Mouse (Mus musculus) CH12.LX (cell line): ENCODE measurements around the gene Cdc37l1.

Source experiments
- CHD2 ChIP-seq: IDR thresholded peaks from 2 replicates; pipeline ENCODE4 v1.6.1; 2011; ENCODE audit warnings: low read length, improper control_type of control experiment
- CTCF ChIP-seq, 2 experiments: IDR thresholded peaks in 1 of 2; conservative IDR thresholded peaks in 1 of 2; 2 replicates each; pipeline ENCODE4 v1.5.1; 2011 to 2012; ENCODE audit warnings: low read depth in 2 of 2, low read length in 2 of 2, improper control_type of control experiment in 1 of 2, inconsistent platforms in 1 of 2, mild to moderate bottlenecking in 1 of 2, moderate library complexity in 1 of 2
- ELF1 ChIP-seq: IDR thresholded peaks from 2 replicates; pipeline ENCODE4 v1.6.1; 2014; ENCODE audit warnings: low read depth, mild to moderate bottlenecking, inconsistent platforms, low read length, improper control_type of control experiment
- EP300 ChIP-seq: IDR thresholded peaks from 2 replicates; pipeline ENCODE4 v1.6.1; 2011; ENCODE audit warnings: low read length, improper control_type of control experiment
- GABPA ChIP-seq: IDR thresholded peaks from 2 replicates; pipeline ENCODE4 v1.6.1; 2012; ENCODE audit warnings: low read depth, low read length, improper control_type of control experiment, inconsistent platforms; ENCODE audit not compliant: insufficient replicate concordance
- HCFC1 ChIP-seq: IDR thresholded peaks from 2 replicates; pipeline ENCODE4 v1.6.1; 2012; ENCODE audit warnings: low read depth, mild to moderate bottlenecking, inconsistent platforms, low read length, improper control_type of control experiment
- KAT2A ChIP-seq: IDR thresholded peaks from 2 replicates; pipeline ENCODE4 v1.6.1; 2012; ENCODE audit warnings: low read length, improper control_type of control experiment, inconsistent platforms; ENCODE audit not compliant: insufficient replicate concordance
- MAX ChIP-seq: IDR thresholded peaks from 2 replicates; pipeline ENCODE4 v1.6.1; 2011; ENCODE audit warnings: low read length, improper control_type of control experiment
- POLR2A ChIP-seq: IDR thresholded peaks from 2 replicates; pipeline ENCODE4 v1.6.1; 2011; ENCODE audit warnings: low read depth, mild to moderate bottlenecking, improper control_type of control experiment, low read length
- SMC3 ChIP-seq: IDR thresholded peaks from 2 replicates; pipeline ENCODE4 v1.6.1; 2011; ENCODE audit warnings: low read depth, low read length, improper control_type of control experiment
- UBTF ChIP-seq: IDR thresholded peaks from 2 replicates; pipeline ENCODE4 v1.6.1; 2012; ENCODE audit warnings: low read depth, mild to moderate bottlenecking, inconsistent platforms, low read length, improper control_type of control experiment, moderate library complexity
- USF1 ChIP-seq: IDR thresholded peaks from 2 replicates; pipeline ENCODE4 v1.6.1; 2014; ENCODE audit warnings: low read depth, mild to moderate bottlenecking, inconsistent platforms, low read length, improper control_type of control experiment
- USF2 ChIP-seq: conservative IDR thresholded peaks from 2 replicates; pipeline ENCODE4 v1.6.1; 2011; ENCODE audit warnings: low read depth, low read length, improper control_type of control experiment
- ZC3H11A ChIP-seq: IDR thresholded peaks from 2 replicates; pipeline ENCODE4 v1.6.1; 2012; ENCODE audit warnings: low read depth, mild to moderate bottlenecking, inconsistent platforms, low read length, improper control_type of control experiment

GRCm38 (mm10) chr19:29045369-29045768 is 55.2 kb downstream of the Cdc37l1 start:
- TF ChIP-seq CHD2 (no peak), GABPA (no peak), KAT2A (no peak), CTCF (conservative IDR thresholded peaks at IDR 0.05 in 1 of 2, IDR thresholded peaks at IDR 0.05 in 1 of 2; ENCODE audit: low read depth in 2 of 2, low read length in 2 of 2) (no peak), EP300 (no peak), POLR2A (no peak), HCFC1 (no peak), USF1 (no peak), ELF1 (no peak), MAX (no peak), SMC3 (no peak), ZC3H11A (no peak), USF2 (no peak), UBTF (no peak)
